Comparison of ENCODE assay signal across 15 mouse cellular contexts in genomic region chr1:161268884-161269283, GRCm38 (mm10). TPM values are rescaled to one million over a fixed set of nuclear protein-coding genes. Genes with fewer than 3 reads are reported as not detected.
DNase-seq lines count a peak whose midpoint lies in the region; ATAC-seq lines count a peak whose summit lies in the region.
"Had no signal": no experiment of that assay in that cellular context is flagged by ENCODE, and none has a peak within 500 bp of the region (broad histone marks: within the 10 kb centered on the region; RNA-seq: fewer than 3 reads in every experiment).

No protein-coding gene starts in this region.

- H3K27ac ChIP-seq in heart, embryonic 11.5 days (ENCODE audit: low read depth, low read length) = no peak overlapping the region
- no peak overlapping the region for H3K27ac ChIP-seq in heart, embryonic 12.5 days (ENCODE audit: poor library complexity, severe bottlenecking)
- H3K27ac ChIP-seq in brown adipose tissue, adult 24 weeks (replicated peaks; ENCODE audit: low read depth, low read length) = peak overlapping the region; percentile 90
- H3K27ac ChIP-seq in intestine, embryonic 16.5 days (ENCODE audit: low read length) = 0 out of 2 replicates have a peak overlapping the region, but pooled peaks have one; percentile 14
- no peak overlapping the region for H3K27ac ChIP-seq in forebrain, embryonic 11.5 days (ENCODE audit: low read depth, low read length)
- H3K27ac ChIP-seq: midbrain, embryonic 12.5 days; neural tube, embryonic 13.5 days had no signal

- peak; percentile 72 for ATAC-seq in heart, embryonic 11.5 days (replicated peaks; ENCODE audit: insufficient number of reproducible peaks, low FRiP score, low TSS enrichment)
- no peak for ATAC-seq in heart, embryonic 12.5 days (ENCODE audit: insufficient number of reproducible peaks, low FRiP score)
- ATAC-seq in intestine, embryonic 16.5 days = peak; percentile 77
- no peak for ATAC-seq in forebrain, embryonic 11.5 days (replicated peaks; ENCODE audit: low FRiP score)

- WGBS in heart, embryonic 11.5 days (ENCODE audit: insufficient replicate concordance) = 42% methylated on average over 5 of the region's 5 CpGs
- WGBS in heart, embryonic 12.5 days = 28% methylated on average over 5 of the region's 5 CpGs
- 39% methylated on average over 5 of the region's 5 CpGs for WGBS in intestine, embryonic 16.5 days
- 68% methylated on average over 5 of the region's 5 CpGs for WGBS in forebrain, embryonic 11.5 days

- H3K9me3 ChIP-seq in heart, embryonic 11.5 days (replicated peaks; ENCODE audit: control insufficient read depth, low read length) = no peaks in the 10 kb centered on the region
- no peaks in the 10 kb centered on the region for H3K9me3 ChIP-seq in heart, embryonic 12.5 days (replicated peaks)
- no peaks in the 10 kb centered on the region for H3K9me3 ChIP-seq in intestine, embryonic 16.5 days (ENCODE audit: control insufficient read depth, low read length)
- H3K9me3 ChIP-seq in megakaryocyte, embryonic 14.5 days = no peaks in the 10 kb centered on the region
- no peaks in the 10 kb centered on the region for H3K9me3 ChIP-seq in forebrain, embryonic 11.5 days (ENCODE audit: control insufficient read depth, low read length)
- H3K9me3 ChIP-seq: midbrain, embryonic 12.5 days; neural tube, embryonic 13.5 days had no signal

- H3K4me2 ChIP-seq in heart, embryonic 11.5 days = no peak overlapping the region
- H3K4me2 ChIP-seq in heart, embryonic 12.5 days = no peak overlapping the region
- no peak overlapping the region for H3K4me2 ChIP-seq in intestine, embryonic 16.5 days (ENCODE audit: low read depth, low read length)
- H3K4me2 ChIP-seq in forebrain, embryonic 11.5 days (ENCODE audit: low read depth, low read length, severe bottlenecking) = no peak overlapping the region
- H3K4me2 ChIP-seq: midbrain, embryonic 12.5 days; neural tube, embryonic 13.5 days had no signal

- no peaks in the 10 kb centered on the region for H3K27me3 ChIP-seq in heart, embryonic 11.5 days (ENCODE audit: control insufficient read depth, insufficient read depth, low read length)
- H3K27me3 ChIP-seq in heart, embryonic 12.5 days (replicated peaks) = no peaks in the 10 kb centered on the region
- no peaks in the 10 kb centered on the region for H3K27me3 ChIP-seq in intestine, embryonic 16.5 days (replicated peaks; ENCODE audit: control insufficient read depth, insufficient read depth, low read length)
- no peaks in the 10 kb centered on the region for H3K27me3 ChIP-seq in megakaryocyte, embryonic 14.5 days (replicated peaks)
- no peaks in the 10 kb centered on the region for H3K27me3 ChIP-seq in forebrain, embryonic 11.5 days (ENCODE audit: control insufficient read depth, insufficient read depth, low read length)
- H3K27me3 ChIP-seq: midbrain, embryonic 12.5 days; neural tube, embryonic 13.5 days had no signal

- H3K36me3 ChIP-seq in heart, embryonic 11.5 days (ENCODE audit: control insufficient read depth, insufficient read depth, low read length) = no peaks in the 10 kb centered on the region
- H3K36me3 ChIP-seq in heart, embryonic 12.5 days = no peaks in the 10 kb centered on the region
- H3K36me3 ChIP-seq in intestine, embryonic 16.5 days (ENCODE audit: control insufficient read depth, insufficient read depth, low read length) = no peaks in the 10 kb centered on the region
- H3K36me3 ChIP-seq in megakaryocyte, embryonic 14.5 days (replicated peaks; ENCODE audit: low read length) = no peaks in the 10 kb centered on the region
- no peaks in the 10 kb centered on the region for H3K36me3 ChIP-seq in forebrain, embryonic 11.5 days (ENCODE audit: control insufficient read depth, insufficient read depth, low read length)
- H3K36me3 ChIP-seq: midbrain, embryonic 12.5 days; neural tube, embryonic 13.5 days had no signal

- no peak overlapping the region for H3K9ac ChIP-seq in heart, embryonic 11.5 days (ENCODE audit: low read depth, low read length)
- no peak overlapping the region for H3K9ac ChIP-seq in heart, embryonic 12.5 days
- H3K9ac ChIP-seq in intestine, embryonic 16.5 days (ENCODE audit: low read depth, low read length) = no peak overlapping the region
- H3K9ac ChIP-seq in forebrain, embryonic 11.5 days (ENCODE audit: low read length) = no peak overlapping the region
- H3K9ac ChIP-seq: midbrain, embryonic 12.5 days; neural tube, embryonic 13.5 days had no signal

- no peak overlapping the region for H3K4me3 ChIP-seq in heart, embryonic 11.5 days (ENCODE audit: low read depth, low read length)
- no peak overlapping the region for H3K4me3 ChIP-seq in heart, embryonic 12.5 days
- no peak overlapping the region for H3K4me3 ChIP-seq in brown adipose tissue, adult 24 weeks (ENCODE audit: insufficient read depth, low read depth, low read length)
- H3K4me3 ChIP-seq in intestine, embryonic 16.5 days (ENCODE audit: low read length) = no peak overlapping the region
- H3K4me3 ChIP-seq in megakaryocyte, embryonic 14.5 days (replicated peaks) = peak overlapping the region; percentile 70
- no peak overlapping the region for H3K4me3 ChIP-seq in forebrain, embryonic 11.5 days (ENCODE audit: low read depth, low read length)
- H3K4me3 ChIP-seq: erythroblast, embryonic 14.5 days; midbrain, embryonic 12.5 days; neural tube, embryonic 13.5 days had no signal

- H3K4me1 ChIP-seq in heart, embryonic 11.5 days (ENCODE audit: control insufficient read depth, insufficient read depth, low read length) = no peaks in the 10 kb centered on the region
- peaks cover 8% of the 10 kb centered on the region; the same call in 1 of the 2 replicates for H3K4me1 ChIP-seq in heart, embryonic 12.5 days (replicated peaks)
- H3K4me1 ChIP-seq in brown adipose tissue, adult 24 weeks (ENCODE audit: control insufficient read depth, insufficient read depth, insufficient read length, low read length) = no peaks in the 10 kb centered on the region
- H3K4me1 ChIP-seq in intestine, embryonic 16.5 days (ENCODE audit: control insufficient read depth, insufficient read depth, low read length) = no peaks in the 10 kb centered on the region
- peaks cover 51% of the 10 kb centered on the region for H3K4me1 ChIP-seq in megakaryocyte, embryonic 14.5 days
- H3K4me1 ChIP-seq in forebrain, embryonic 11.5 days (replicated peaks; ENCODE audit: control insufficient read depth, insufficient read depth, low read length) = no peaks in the 10 kb centered on the region
- H3K4me1 ChIP-seq: midbrain, embryonic 12.5 days; neural tube, embryonic 13.5 days had no signal

- no peak for DNase-seq in thymus, postnatal 14 days
- no peak for DNase-seq in forebrain, embryonic 11.5 days (ENCODE audit: low spot score)
- DNase-seq: adrenal gland, adult 8-10 months; cerebellum, postnatal 25 days; kidney, adult 9 months; spleen, adult 18-20 months; thymus, adult 18-20 months had no signal

RNA-seq across cellular contexts. Expression of gene Prdx6, which starts 17.9 kb away (rescaled TPM):
- 446 and 456 TPM in 2 replicates for polyA plus RNA-seq in heart, embryonic 11.5 days (2014; fragmentation: Nextera tagmentation; extraction: Ambion mirVana)
- 391 and 403 TPM in 2 replicates for polyA plus RNA-seq in heart, embryonic 12.5 days (2016; fragmentation: Nextera tagmentation; extraction: Ambion mirVana)
- polyA plus RNA-seq in brown adipose tissue, adult 24 weeks (2012; ENCODE audit: insufficient read depth, insufficient read length, missing spikeins) = 268 and 347 TPM in 2 replicates
- 488 and 543 TPM in 2 replicates for polyA plus RNA-seq in intestine, embryonic 16.5 days (2015; fragmentation: Nextera tagmentation; extraction: Ambion mirVana)
- polyA plus RNA-seq in megakaryocyte, embryonic 14.5 days (2012; ENCODE audit: insufficient read depth, low replicate concordance) = 22.2 and 25.0 TPM in 2 replicates
- polyA plus RNA-seq in forebrain, embryonic 11.5 days (2014; fragmentation: Nextera tagmentation; extraction: Ambion mirVana) = 443 and 453 TPM in 2 replicates

Comparison
In these comparisons a context has a peak if more than half of its experiments do, and no peak if none do; other contexts are left out.
1. ATAC-seq: peak in heart, embryonic 11.5 days (single experiment) and intestine, embryonic 16.5 days (single experiment); none in heart, embryonic 12.5 days (single experiment) and forebrain, embryonic 11.5 days (single experiment).
2. H3K27ac ChIP-seq: peak in brown adipose tissue, adult 24 weeks (single experiment) and intestine, embryonic 16.5 days (single experiment); none in heart, embryonic 11.5 days (single experiment), heart, embryonic 12.5 days (single experiment) and forebrain, embryonic 11.5 days (single experiment).
3. RNA of gene Prdx6, which starts 17.9 kb away (polyA plus RNA-seq): 488 to 543 TPM in intestine, embryonic 16.5 days, 446 to 456 TPM in heart, embryonic 11.5 days, 443 to 453 TPM in forebrain, embryonic 11.5 days, 391 to 403 TPM in heart, embryonic 12.5 days and 268 to 347 TPM in brown adipose tissue, adult 24 weeks; 22.2 to 25.0 TPM in megakaryocyte, embryonic 14.5 days; every median in the first group is over 10 times any median in the second.